Mouse (Mus musculus) layer of hippocampus, adult 2 months (tissue): ENCODE results near the gene Tmem126b. TPM values are rescaled to one million over a fixed set of nuclear protein-coding genes. Genes with fewer than 3 reads are reported as not detected.

Source experiments
- DNase-seq, 2 experiments: peaks; one replicate each; pipeline ENCODE4 v3.0.0; 2022; ENCODE audit warnings: low spot score in 2 of 2
- H3K27ac ChIP-seq: fragments of 200-600 bp; 2 replicates; pipeline ENCODE4 v1.8.1; 2022
- H3K4me3 ChIP-seq: fragments of 200-600 bp; 2 replicates; pipeline ENCODE4 v1.8.1; 2022; ENCODE audit warnings: mild to moderate bottlenecking
- CTCF ChIP-seq: fragments of 200-600 bp; conservative IDR thresholded peaks from 2 replicates; pipeline ENCODE4 v1.8.1; 2022; ENCODE audit warnings: antibody characterized with exemption, mild to moderate bottlenecking, moderate library complexity
- total RNA-seq, 2 experiments: library from RNA; stranded (reverse); gene quantifications; 2 replicates each; pipeline ENCODE4 v1.2.3; 2021

Gene Tmem126b
- total RNA-seq, 2 experiments from 2014 or later: 27.6 to 28.4 TPM

DNA sequence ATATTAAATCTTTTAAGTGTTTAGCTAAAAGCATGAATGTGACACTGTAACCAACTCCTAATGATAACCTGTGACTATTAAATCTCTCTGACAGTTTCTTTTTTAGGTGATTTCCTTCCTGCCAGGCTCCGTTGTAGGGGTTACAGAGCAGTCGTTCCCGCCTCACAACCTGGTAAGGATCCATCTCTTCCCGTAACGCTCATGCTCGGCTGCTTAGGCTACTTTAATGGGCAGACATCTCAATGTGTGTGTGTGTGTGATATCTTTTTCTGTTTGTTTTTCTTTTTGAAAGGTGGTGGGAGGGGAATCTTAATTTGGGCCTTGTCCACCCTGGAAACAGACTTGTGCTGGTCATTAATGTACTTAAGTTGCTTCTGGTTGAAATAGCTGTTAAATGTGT lies 31.6 kb downstream of the Tmem126b start:
- peak overlapping the region; percentile 98 for H3K27ac ChIP-seq
- peak overlapping the region; percentile 70 for H3K4me3 ChIP-seq
- DNase-seq: no peak
- no peak for TF ChIP-seq CTCF

DNA sequence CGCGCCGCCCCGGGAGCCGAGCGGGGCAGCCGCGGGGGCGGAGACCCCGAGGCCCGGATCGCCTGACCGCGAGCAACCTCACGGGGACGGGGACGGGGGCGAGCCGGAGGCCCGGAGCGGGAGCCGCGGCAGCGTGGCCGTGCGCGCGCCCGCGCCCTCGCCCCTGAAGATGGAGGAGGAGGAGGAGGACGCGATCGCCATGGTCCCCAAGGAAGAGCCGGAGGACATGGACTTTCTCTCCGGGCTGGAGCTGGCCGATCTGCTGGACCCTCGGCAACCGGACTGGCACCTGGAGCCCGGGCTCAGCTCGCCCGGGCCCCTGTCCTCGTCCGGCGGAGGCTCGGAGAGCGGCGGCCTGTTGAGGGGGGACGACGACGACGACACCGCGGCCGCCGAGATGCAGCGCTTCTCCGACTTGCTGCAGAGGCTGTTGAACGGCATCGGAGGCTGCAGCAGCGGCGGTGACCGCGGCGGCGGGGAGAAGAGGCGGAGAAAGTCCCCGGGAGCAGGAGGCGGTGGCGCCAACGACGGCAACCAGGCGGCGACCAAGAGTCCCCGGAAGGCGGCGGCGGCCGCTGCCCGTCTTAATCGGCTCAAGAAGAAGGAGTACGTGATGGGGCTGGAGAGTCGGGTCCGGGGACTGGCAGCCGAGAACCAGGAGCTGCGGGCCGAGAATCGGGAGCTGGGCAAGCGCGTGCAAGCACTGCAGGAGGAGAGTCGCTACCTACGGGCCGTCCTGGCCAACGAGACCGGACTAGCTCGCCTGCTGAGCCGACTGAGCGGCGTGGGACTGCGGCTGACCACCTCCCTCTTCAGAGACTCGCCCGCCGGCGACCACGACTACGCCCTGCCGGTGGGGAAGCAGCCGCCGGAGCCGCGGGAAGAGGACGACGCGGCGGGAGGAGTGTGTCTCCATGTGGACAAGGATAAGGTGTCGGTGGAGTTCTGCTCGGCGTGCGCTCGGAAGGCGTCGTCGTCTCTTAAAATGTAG lies 32.4 kb downstream of the Tmem126b start:
- TF ChIP-seq CTCF: peak; percentile 75
- peak overlapping the region; percentile 98 for H3K27ac ChIP-seq
- DNase-seq: peak in 1 of 2 experiments; percentile 67
- H3K4me3 ChIP-seq: peak overlapping the region; percentile 70

DNA sequence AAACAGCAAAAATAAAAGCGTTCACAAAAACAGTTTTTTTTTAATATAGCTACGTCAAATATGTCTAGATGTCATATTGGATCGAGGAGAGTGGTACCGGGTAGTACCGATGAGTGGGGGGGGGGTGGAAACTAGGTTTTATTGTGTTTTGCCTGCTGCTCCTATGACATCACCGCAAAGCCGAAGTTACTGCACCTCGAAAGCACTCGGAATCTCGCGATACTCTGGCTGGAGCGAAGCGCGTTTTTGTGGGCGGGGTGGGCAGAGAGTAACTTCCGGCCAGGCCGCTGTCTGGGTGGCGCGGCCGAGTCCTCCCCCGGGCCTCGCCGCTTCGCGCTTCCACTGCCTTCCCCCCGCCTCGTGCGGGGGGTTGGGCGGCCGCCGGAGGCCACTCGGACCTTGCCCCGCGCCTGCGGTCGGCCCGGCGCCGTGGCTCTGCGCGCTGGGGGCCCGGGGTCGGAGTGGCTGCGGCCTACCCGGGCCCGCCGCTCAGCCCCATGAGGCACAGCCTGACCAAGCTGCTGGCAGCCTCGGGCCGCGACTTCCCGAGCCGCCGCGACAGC lies 33.2 kb downstream of the Tmem126b start, which contains the start of gene Crebzf:
Gene Crebzf (plus strand): TSS at position 212 of the 563 bp plus-strand sequence.
- Histone ChIP-seq H3K27ac (peak within 1 kb of the TSS; percentile 98), H3K4me3 (peak within 1 kb of the TSS; percentile 70)
- DNase-seq: peak; percentile 96
- TF ChIP-seq CTCF: no peak

DNA sequence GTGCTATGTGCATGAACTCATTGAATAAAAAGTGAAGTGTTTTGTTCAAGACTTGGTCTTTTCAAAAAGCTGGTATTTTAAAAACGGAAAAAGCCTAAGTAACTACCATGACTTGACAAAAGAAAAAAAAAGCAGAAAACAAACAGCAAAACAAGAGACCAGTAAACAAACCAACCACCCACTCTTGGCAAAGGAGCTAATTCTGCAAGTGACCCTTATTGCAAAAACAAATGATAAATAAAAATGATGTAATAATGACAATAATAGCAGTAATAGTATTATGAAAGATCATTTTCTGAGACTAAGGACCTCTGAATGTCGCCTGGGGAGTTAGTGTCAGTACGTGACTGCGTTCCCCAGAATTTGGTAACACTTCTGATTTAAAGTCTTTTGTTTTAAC lies 33.7 kb downstream of the Tmem126b start:
- DNase-seq: no peak
- Histone ChIP-seq H3K27ac (peak overlapping the region; percentile 98), H3K4me3 (peak overlapping the region; percentile 70)
- TF ChIP-seq CTCF: no peak

DNA sequence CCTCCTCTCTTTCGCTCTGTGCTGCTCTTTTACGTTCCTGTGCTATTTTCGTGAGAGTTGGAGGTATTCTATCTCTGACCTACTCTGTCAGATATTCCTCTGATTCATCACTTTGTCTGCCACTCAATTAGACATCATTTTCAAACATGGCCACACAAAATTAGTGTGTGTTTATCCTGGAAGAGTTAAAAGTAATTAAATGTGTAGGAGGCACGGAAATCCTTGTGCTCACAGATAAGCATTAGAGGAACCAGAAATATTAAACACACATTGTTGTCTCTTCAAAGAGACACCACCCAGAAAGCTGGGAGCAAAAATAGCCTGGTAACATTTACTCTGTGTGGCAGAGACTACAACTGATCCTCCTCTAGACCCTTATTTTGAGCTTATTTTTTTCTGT lies 35.8 kb downstream of the Tmem126b start:
- no peak overlapping the region for H3K27ac ChIP-seq
- DNase-seq: no peak
- no peak for TF ChIP-seq CTCF
- H3K4me3 ChIP-seq: no peak overlapping the region

DNA sequence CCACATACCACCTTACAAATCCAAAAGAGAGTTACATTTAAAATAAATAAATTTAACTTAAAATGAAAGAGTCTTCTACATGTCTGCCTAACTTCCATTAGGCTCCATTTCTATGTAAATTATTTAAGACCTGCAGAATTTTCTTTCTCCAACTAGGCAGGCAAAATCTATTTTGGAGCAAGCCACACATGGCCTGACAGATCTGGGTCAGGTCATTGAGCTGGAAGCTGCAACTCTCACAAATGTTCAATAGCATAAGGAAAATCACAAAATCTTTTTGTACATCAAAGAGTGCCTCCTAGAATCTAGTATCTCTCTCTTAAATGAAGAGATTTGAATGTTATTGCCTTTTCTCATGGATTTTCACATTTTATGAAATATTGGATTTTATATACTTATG lies 43.6 kb downstream of the Tmem126b start:
- no peak overlapping the region for H3K27ac ChIP-seq
- H3K4me3 ChIP-seq: no peak overlapping the region
- TF ChIP-seq CTCF: no peak
- no peak for DNase-seq

DNA sequence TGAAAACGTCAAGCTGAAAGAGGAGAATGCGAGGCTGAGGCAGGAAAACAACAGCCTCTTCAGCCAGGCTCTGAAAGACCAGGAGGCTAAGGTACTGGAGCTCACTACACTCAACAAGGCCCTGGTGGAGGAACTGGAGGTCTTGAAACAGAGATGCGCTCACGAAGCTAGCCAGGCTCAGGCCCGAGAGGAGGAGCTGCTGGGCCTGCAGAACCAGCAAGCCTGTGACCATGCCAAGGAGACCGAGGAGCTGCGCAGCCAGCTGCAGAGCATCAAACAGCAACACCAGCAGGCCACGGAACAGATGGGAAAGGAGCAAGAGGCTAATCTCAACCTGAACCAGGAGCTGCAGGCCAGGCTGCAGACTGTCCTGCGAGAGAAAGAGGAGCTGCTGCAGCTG lies 48.8 kb downstream of the Tmem126b start:
- Histone ChIP-seq H3K27ac (peak overlapping the region; percentile 32; the same call in 1 of the 2 replicates), H3K4me3 (peak overlapping the region; percentile 53)
- no peak for TF ChIP-seq CTCF
- DNase-seq: no peak

DNA sequence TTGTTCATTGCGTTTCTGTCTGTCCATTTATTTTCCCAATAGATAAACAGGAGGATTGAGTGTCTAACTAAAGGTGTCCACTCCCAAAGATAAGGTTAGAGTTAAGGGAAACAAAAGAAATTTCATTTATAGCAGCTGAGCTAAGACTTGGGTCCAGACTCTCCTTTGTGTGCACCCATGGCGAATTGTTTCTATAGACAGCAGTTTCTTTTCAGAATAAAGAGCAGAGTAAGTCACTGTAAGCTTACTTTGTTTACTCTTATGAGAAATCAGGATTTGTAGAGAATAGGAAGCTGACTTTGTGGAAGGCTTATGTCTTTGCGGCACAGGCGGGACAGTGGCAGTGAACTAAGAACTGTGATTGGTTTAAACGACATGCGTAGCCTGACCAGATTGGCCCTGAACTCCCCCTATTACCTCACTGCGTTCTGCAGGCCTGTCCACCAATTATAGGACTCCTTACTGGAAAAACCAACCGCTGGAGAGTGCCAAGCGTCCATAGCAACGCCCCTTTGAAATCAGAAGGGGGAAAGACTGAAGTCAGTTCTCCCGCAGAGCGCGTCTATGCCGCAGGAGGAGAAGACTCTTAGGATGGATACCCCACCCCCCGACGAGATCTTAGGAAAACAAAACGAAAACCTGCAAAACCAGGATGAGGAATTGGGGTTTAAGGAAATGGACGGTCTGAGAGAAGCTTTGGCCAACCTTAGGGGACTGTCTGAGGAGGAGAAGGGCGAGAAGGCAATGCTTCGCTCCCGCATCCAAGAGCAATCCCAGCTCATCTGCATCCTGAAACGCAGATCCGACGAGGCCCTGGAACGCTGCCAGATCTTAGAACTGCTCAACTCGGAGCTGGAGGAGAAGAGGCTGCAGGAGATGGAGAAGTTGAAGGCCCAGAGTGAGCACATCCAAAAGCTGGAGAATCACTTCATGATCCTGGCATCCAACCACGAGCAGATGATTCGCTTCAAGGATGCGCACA lies 49.5 kb downstream of the Tmem126b start, which contains the start of gene Ccdc89:
Gene Ccdc89 (plus strand): TSS at position 558 of the 982 bp plus-strand sequence.
- H3K27ac ChIP-seq: peak within 1 kb of the TSS; percentile 59

More for the DNA sequence above, 49.5 kb downstream of the Tmem126b start, which contains the start of gene Ccdc89:
- TF ChIP-seq CTCF: no peak
- peak; percentile 75 to 89 for DNase-seq
- H3K4me3 ChIP-seq: peak within 1 kb of the TSS; percentile 53

Other genes with a start within 250 kb of the Tmem126b start
- gene Ccdc83, start 210.2 kb downstream of the Tmem126b start, total RNA-seq: not detected
- 10 to 100 TPM; 30.1 to 36.0 TPM for gene Sytl2, start 173.7 kb downstream of the Tmem126b start, total RNA-seq
- under 1 TPM; 0.39 to 0.69 TPM for gene Ccdc89, start 49.4 kb downstream of the Tmem126b start, total RNA-seq
- gene Crebzf, start 33.3 kb downstream of the Tmem126b start, total RNA-seq: 10 to 100 TPM; 86.0 to 88.5 TPM
- 10 to 100 TPM; 37.1 to 40.0 TPM for gene Tmem126a, start 18.8 kb downstream of the Tmem126b start, total RNA-seq
- 100 to 1,000 TPM; 248 to 256 TPM for gene Dlg2, start 671 bp upstream of the Tmem126b start, total RNA-seq